Mouse (Mus musculus): ENCODE measurements around the gene Mpv17l.
"Not testable (repeated sequence)": the region's sequence is repeated elsewhere in the genome, so short reads cannot be mapped to it uniquely, and the experiment has no call there.

Gene Mpv17l

DNA sequence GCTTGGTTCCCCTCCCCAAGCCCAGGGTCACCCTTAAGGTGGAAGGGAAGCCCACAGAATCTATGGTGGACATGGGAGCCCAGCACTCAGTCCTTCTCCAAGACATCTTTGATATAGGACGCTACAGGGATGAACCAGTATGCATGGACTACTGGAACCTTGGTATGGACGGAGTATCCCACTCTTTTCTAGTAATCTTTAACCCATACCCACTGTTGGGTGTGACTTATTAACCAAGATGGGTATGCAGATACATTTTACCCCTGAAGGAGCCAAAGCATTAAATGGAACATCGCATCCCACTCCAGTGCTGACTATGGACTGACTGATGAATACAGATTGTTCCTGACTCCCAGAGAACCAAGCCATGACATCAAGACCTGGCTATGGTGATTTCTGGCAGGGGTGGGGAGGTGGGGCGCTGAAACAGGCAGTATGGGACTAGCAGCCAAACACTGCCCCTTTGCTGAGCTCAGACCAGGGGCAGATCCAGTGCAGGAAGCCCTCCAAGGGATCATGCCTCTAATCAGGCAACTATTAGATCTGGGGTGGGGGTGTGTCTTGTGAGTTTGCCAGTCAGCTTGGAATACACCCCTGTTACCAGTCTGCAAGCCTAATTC is 24.6 kb downstream of the Mpv17l start:
- DNase-seq (ENCODE audit: low read depth, low spot score), result no peak

DNA sequence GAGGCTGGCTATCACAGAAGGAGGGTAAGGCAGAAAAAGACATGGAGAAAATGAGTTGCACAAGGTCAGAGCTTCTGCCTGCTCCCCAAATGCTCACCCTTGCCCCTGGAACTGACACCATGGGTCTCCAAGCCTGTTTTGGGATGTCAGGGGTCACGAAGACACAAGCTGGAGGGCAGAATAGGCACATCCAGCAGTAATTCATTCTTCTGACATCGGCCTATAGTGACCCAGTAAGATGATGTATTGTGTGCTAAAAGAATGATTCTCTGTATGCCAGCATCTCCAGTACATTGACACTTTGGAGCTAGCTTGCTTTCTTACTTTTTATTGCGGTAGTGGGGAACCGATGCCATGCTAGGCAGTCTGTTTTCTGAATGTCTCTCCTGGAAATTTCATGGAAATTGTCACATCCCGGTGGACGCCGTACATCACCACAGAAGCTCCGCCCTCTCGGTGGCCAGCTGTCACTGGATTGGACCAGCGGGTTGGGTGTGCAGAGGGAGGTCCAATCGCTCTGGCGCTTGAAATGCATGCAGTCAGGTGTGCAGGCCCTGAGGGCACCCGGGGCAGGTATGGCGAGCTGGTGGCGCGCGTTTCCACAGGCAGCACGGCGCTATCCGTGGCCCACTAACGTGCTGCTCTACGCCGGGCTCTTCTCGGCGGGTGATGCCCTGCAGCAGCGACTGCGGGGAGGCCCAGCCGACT is 37.3 kb downstream of the Mpv17l start:
- peak; percentile 36 for DNase-seq (ENCODE audit: low read depth, low spot score)

DNA sequence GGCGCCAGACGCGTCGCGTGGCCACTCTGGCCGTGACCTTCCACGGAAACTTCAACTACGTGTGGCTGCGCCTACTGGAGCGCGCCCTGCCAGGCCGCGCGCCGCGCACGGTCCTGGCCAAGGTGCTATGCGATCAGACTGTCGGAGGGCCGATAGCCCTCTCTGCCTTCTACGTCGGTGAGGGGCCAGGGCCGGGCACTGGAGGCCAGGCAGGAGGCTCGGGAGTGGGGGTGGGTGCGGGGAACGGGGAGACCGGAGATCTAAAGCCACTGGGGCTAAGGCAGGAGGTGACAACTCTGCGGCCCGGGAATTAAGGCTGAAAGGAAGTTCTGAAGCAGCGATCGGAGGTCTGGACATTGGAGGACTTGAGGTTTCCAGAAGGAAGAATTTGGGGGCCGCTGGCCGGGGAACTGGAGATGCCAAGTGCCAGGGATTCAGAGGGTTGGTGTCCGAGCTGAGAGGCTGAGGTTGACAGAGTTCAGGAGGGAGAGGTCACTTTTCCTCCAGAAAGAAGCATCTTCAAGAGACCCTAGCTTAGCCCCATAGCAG is 38.0 kb downstream of the Mpv17l start:
- no peak for DNase-seq (ENCODE audit: low read depth, low spot score)

DNA sequence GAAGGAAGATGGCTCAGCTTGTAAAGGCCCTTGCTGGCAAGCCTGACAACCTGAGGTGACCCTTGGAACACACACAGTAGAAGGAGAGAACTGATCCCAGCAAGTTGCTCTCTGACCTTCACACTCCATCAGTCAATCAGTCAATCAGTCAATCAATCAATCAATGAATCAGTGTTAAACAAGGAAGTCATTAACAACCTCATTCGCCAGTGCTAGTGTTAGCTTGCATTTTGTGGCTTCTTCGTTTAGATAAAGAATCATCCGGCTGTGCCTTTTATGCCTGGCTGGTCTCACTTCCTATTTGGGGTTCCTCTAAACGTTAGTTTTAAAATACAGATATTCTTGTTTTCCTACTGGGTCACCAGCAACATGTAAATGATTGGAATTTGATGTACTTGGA is 41.2 kb downstream of the Mpv17l start:
- no peak for DNase-seq (ENCODE audit: low read depth, low spot score)

DNA sequence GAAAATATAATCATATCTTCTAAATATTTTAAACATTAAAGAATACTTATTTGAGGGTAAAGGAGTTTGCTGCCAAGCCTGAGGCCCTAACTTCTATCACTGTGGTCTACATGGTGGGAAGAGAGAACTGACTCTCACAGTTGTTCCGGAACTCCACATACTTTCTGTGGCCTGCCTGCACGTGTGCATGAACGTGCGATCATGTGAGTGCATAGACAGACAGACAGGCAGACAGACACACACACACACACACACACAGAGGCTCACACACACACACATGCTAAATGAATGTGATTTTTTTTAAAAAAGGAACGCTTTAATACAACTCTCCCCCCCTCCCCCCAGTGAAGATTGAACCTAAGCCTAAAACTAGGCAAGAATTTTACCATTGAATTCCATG is 41.8 kb downstream of the Mpv17l start:
- no peak for DNase-seq (ENCODE audit: low read depth, low spot score)

DNA sequence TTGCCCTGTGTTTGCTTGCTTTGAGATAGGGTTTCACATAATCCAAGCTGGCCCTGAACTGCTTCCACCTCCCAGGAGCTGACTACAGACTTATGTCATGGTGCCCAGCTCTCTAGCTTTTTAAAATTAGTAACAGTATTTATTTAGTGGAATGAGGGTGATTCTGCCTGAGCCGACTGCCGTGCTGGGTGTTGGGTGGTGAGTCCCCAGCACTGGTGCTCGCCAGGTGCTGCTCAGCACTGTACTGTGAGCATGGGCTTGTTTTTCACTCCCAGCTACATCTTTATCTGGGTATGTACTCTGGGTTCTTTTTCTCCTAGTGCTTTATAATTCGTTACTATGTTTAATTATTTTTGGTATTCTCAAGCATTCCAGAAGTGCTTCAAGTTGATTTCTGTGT is 42.2 kb downstream of the Mpv17l start:
- no peak for DNase-seq (ENCODE audit: low read depth, low spot score)

DNA sequence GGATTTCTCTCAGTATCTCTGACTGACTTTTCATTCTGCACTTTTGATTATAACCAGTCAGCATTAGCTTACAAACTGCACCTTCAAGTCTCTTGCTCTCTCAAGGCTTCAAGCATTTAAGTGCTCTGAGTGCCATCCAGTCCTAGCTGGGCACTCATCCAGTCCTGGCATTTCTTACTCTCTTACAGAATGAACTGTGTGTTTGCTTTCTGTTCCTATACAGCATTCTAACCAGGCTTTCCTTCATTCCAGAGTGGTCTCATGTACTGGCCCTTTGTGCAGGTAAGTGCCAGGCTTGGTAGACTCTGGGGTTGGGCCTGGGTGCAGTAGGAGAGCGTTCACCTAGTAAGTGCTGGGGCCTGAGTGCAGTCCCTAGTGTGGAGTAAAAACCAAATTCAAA is 43.3 kb downstream of the Mpv17l start:
- no peak for DNase-seq (ENCODE audit: low read depth, low spot score)

DNA sequence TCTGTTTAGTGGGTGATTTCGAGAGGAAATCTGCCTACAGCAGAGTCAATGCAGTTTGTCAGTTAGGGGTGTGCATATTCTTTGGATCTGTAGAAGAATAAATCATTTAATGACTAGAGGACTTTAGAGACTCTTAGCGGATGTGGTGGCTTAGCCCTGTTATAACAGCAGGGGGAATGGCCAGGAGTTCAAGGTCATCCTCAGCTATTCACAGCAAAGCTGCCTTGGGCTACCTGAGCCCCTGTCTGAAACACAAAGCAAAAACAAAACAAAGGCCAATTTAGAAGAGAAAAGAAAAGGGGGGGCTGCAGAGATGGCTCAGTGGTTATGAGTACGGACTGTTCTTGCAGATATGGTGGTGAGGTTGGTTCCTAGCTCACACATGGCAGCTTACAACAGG is 48.3 kb downstream of the Mpv17l start:
- no peak for DNase-seq (ENCODE audit: low read depth, low spot score)

DNA sequence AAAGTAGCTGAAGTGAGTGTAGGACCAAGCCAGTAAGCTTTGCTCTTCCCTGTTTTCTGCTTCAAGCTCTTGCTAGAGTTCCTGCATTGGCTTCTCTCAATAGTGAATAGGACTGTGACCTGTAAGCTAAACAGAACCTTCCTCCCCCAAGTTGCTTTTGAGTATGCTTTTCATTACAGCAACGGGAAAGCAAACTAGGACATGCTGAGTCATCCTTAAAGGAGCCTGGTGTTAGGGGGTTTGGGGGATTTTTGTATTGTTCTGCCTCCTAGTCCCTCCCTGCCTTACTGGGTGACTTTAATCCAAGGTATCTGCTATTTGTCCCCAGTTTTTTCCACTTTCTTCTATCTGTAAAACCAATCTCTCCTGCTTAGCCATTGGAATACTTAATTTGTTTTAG is 59.1 kb downstream of the Mpv17l start:
- DNase-seq (ENCODE audit: low read depth, low spot score), result no peak

DNA sequence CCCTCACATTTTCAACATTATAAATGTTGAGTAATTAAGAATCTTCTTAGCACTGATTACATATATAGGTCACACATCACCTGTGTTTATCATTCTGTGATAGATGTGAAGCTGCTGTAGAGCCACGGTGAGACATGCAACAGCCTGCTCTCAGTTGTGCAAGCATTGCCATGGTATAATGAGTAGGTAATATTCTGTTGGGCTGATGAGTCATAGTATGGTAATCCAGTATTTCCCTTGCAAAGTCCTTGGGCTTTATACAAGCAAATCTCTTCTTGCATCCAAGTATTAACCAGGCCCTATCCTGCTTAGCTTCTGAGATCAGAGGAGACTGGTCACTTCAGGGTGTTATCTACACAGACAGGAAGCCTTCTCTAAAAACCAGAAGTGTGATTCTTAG is 66.1 kb downstream of the Mpv17l start:
- no peak for DNase-seq (ENCODE audit: low read depth, low spot score)

DNA sequence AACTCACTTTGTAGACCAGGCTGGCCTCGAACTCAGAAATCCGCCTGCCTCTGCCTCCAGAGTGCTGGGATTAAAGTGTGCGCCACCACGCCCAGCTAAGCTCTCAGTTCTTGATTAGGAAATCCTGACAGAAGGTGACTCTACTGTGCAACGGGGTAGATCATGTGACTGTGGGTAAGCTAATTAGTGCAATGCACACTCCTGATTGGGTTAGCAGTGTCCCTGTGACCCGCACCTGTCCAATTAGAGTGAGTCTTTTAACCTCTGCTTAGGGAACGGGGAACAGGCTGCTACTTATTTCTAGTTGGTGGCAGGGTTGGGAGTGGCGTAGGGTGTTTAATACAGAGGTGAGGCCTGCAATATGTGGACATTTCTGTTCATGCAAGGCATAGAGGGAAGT is 69.1 kb downstream of the Mpv17l start:
- no peak for DNase-seq (ENCODE audit: low read depth, low spot score)

DNA sequence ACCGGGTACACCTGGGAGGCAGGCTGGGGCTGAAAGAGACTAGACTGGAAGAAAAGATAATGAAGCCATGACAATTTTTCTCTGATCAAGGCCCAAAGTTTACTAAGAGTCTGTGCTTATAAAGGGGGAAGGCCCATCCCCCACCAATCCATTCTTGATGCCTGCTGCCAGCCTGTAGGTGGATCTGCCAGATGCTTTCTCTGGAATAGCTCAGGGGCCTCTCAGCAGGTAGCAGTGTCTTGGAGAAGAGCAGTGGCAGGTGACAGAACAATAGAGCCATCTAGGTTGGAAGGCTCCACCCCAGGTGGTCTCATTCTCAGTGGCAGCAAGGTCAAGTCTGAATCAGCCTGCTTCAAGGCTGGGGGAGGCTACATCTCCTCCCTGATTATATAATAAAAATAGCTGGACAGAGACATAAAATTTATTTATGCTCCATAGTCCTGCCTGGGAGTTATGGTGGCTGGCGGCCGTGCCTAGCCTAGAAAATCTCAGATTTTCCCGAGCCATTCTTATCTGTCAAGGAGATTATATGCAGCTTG is 73.5 kb downstream of the Mpv17l start:
- not testable (repeated sequence) for DNase-seq (ENCODE audit: low read depth, low spot score)

DNA sequence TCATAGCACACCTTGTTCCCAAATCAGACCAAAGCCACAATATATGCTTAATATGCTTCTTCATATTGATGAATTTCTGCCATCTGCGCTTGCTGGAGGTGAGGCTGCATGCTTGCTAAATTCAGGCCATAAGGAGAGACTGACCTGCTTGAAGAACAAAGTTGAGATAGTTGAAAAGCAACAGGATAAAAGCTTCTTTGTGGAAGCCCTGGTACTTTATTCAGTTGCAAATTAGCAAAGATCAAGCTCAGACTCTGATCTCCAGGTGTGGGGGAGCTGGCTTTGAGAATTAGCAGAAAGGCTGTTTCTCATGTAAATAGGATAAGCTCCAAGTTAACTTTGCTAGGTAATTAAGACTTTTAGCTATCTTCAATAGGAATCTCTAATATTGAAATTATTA is 74.1 kb downstream of the Mpv17l start:
- not testable (repeated sequence) for DNase-seq (ENCODE audit: low read depth, low spot score)

DNA sequence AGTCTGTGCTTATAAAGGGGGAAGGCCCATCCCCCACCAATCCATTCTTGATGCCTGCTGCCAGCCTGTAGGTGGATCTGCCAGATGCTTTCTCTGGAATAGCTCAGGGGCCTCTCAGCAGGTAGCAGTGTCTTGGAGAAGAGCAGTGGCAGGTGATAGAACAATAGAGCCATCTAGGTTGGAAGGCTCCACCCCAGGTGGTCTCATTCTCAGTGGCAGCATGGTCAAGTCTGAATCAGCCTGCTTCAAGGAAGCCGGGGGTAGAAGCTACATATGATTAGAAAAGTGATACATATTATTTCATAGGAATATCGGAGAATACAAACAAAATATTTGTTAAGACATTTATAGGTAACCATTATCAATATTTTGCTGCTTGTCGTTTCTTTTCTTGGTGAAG is 78.8 kb downstream of the Mpv17l start:
- DNase-seq (ENCODE audit: low read depth, low spot score), result not testable (repeated sequence)

DNA sequence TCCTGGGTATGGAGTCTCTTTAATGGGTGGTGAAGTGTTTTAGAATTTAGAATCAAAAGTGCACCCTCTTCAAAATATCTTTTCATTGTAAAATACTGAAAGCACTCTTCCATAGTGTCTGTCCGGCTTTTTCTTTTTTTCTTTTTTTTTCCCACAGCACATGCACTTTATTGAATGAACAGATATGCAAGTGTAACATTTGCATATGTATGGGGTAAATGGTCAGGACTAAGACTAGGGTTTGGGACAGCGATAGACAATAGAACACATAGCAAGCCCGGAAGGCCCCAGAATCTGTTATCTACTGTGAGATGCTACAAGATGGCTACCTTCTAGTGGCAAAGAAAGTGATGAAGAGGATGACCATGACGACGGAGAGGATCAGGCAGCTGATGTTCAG is 80.2 kb downstream of the Mpv17l start:
- no peak for DNase-seq (ENCODE audit: low read depth, low spot score)

DNA sequence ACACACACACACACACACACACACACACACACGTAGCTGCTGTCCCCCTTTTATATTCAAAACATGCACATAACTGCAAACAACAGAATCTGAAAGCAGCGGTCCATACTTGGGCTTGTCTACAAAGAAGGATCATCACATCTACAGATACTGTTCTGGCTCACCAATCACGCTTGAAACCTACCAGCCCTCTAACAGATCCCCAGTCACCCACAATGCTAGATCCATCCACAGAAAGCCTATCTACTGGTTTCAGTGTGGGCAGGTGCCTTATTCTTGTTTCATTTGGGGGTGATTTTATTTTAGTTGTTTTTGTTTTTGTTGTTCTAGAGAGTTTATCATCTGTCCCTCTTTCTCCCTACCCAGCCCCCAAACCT is 83.2 kb downstream of the Mpv17l start:
- no peak for DNase-seq (ENCODE audit: low read depth, low spot score)

DNA sequence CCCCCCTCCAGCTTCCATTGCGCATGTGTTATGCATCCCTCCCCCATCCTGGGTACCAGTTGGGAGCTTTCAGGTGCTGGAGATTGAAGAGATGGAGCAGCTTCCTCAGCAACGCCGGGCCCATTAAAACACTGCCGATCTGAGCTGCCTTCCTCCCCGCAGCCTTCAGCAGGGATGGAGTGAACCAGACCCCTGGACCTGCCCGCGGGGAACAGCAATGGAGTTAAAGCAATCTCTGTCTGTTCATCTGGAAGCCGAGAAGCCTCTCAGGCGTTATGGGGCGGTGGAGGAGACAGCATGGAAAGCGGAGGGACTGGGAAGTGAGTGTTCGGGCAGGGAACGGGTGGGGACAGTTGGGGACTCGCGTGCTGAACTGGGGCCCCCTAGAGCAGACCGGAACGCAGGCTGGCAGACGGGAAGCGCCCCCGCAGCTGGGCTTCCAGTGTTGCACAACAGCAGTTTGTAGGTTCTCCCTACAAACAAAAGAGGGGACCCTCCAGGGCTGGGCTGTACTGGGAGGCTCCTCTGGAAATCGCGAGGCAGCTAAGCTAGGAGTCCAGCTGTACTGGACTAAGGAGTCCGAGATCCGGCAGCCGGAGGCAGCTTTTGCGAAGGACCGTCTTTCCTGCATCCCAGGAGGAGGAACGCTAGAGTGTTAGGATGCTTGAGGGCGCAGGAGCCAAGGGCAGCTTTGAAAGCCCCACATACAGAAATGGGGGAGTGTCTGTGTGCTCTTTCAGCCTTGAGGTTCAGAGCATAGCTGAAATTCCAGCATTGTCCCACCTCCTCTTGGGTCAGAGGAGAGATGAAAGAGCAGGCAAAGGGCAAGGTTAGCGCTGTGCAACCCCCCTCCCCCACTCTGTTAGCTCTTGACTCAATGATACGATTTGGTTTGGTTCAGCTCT is 83.9 kb downstream of the Mpv17l start, which contains the start of the genes 2900011O08Rik and Ifitm7:
2900011O08Rik (plus strand) TSS at position 31 of the 905 bp plus-strand sequence.
Ifitm7 (minus strand) TSS at position 315 of the 905 bp plus-strand sequence.
- peak; percentile 11 for DNase-seq (ENCODE audit: low read depth, low spot score)

DNA sequence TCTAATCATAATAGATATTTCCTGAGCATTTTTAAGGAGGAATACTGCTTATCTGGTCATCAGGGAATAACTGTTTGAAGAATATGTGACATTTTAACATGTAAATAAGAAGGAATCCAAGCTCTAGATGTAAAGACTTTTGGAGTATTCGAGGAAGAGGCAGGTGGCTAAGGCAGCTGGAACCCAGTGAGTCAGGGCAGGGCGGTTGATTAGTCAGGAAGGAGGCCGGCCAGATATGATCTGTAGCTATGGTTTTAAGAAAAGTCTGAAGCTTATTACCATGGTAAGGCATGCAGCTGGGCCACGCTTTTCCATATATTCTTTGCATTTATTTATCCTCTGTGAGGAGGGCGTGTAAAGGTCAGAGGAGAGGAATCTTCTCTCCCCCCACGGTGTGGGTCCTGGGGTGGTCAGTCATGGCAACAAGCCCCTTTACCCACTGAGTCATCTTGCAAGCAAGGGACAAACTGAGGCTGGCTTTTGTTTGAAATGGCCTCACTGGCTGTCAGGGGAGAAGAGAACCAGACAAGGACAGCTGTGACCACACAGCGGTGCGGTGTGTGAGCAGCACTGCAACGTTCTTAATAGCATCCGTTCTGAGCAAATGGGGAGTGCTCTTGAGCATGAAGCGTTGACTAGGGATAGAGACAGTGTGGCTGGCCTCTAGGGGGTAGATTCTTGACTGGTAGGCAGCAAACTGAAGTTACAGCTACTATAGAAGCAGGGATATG is 89.7 kb downstream of the Mpv17l start:
- no peak for DNase-seq (ENCODE audit: low read depth, low spot score)

DNA sequence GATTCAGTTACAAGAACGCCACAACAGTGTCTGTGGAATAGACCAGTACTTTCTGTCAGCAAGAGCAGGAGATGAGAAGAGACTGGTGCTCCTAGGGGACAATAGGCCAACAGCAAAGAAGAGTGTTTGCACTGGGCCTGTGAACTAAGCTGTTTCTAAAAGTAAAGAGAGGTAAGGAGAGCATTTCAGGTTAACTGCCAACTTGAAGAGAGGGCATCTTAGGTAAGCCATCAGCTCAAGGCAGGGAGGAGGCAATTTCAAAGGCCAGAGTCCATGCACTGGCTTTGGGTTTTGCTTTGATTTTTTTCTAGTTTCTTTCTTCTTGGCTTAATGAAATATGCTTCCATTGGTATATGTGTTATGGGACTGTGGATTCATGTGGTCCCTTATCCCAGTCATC is 91.1 kb downstream of the Mpv17l start:
- DNase-seq (ENCODE audit: low read depth, low spot score), result no peak

DNA sequence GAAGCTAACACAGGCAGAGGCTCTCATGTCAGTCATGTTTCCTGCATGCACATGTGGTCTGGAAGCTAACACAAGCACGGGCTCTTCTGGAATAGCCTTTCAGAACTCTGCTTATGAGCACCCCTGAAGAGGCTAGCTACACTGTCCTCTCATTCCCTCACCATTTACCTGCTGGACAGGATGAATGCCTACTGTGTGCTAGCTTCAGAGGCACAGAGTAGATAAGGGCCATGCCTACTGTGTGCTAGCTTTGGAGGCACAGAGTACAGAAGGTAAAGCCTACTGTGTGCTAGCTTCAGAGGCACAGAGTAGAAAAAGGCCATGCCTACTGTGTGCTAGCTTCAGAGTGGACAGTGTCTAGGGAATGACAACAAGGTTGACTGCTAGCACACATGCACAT is 91.5 kb downstream of the Mpv17l start:
- no peak for DNase-seq (ENCODE audit: low read depth, low spot score)

All from embryo, embryonic 11.5 days (tissue).